Mouse (Mus musculus) spleen, adult 2 months (tissue): ENCODE data around the gene Rfx4. TPM values are rescaled to one million over a fixed set of nuclear protein-coding genes. Genes with fewer than 3 reads are reported as not detected.

Experiments
- DNase-seq, 2 experiments: peaks; one replicate each; pipeline versions ENCODE4 v3.0.0 to v3.0.0-alpha.2; 2012 to 2021; ENCODE audit warnings: low spot score in 2 of 2, low read depth in 1 of 2
- H3K27ac ChIP-seq: fragments of 200-500 bp; 2 replicates; pipeline ENCODE4 v1.5.1; 2012; ENCODE audit warnings: low read length, inconsistent platforms; ENCODE audit not compliant: insufficient read depth
- H3K27me3 ChIP-seq: fragments of 200-500 bp; 2 replicates; pipeline ENCODE4 v1.6.1; 2012; ENCODE audit warnings: mild to moderate bottlenecking, moderate library complexity, low read length, inconsistent platforms; ENCODE audit not compliant: control insufficient read depth, insufficient read depth
- H3K36me3 ChIP-seq: fragments of 200-500 bp; 2 replicates; pipeline ENCODE4 v1.6.1; 2012; ENCODE audit warnings: mild to moderate bottlenecking, low read length, inconsistent platforms; ENCODE audit not compliant: control insufficient read depth, insufficient read depth
- H3K4me1 ChIP-seq: fragments of 200-500 bp; 2 replicates; pipeline ENCODE4 v1.6.1; 2011; ENCODE audit warnings: inconsistent platforms; ENCODE audit not compliant: control insufficient read depth, insufficient read depth, insufficient read length
- H3K4me3 ChIP-seq: fragments of 200-500 bp; 2 replicates; pipeline ENCODE4 v1.5.1; 2011; ENCODE audit warnings: mild to moderate bottlenecking, inconsistent platforms; ENCODE audit not compliant: insufficient read depth, insufficient read length; ENCODE audit errors: extremely low read depth
- CTCF ChIP-seq: fragments of 200-500 bp; IDR thresholded peaks from 2 replicates; pipeline ENCODE4 v1.5.1; 2011; ENCODE audit warnings: mild to moderate bottlenecking, inconsistent platforms; ENCODE audit not compliant: insufficient read depth, insufficient read length, insufficient replicate concordance; ENCODE audit errors: extremely low read depth
- POLR2A ChIP-seq: fragments of 200-500 bp; IDR thresholded peaks from 2 replicates; pipeline ENCODE4 v1.6.1; 2011; ENCODE audit warnings: low read depth, low read length, inconsistent platforms
- WGBS: fragments of 180-500 bp; shearing (Covaris S2); methylation state at CpG from one replicate; pipeline ENCODE4 v1.1.7; 2018; 5-methylcytosine and 5-hydroxymethylcytosine counted together
- polyA plus RNA-seq: library from polyadenylated mRNA; depleted of rRNA; stranded (reverse); fragments of >200 nt; gene quantifications from 2 replicates; pipeline ENCODE4 v1.2.3, GENCODE M21; 2012

The Rfx4 gene
- polyA plus RNA-seq, 1 experiment: not detected

- H3K27ac ChIP-seq: no peak overlapping the region
- WGBS: 86% methylated on average over 10 of the region's 10 CpGs
- DNase-seq: no peak
- H3K4me1 ChIP-seq: no peaks in the 10 kb centered on the region; the same call in 1 of the 2 replicates
- no peak for TF ChIP-seq CTCF
- TF ChIP-seq POLR2A: no peak
- no peak overlapping the region for H3K4me3 ChIP-seq
- H3K27me3 ChIP-seq: no peaks in the 10 kb centered on the region
- H3K36me3 ChIP-seq: no peaks in the 10 kb centered on the region
These were observed 140.0 kb downstream of the Rfx4 start for GRCm38 (mm10) chr10:84895810-84896358.

GRCm38 (mm10) chr10:84896941-84897930 lies 141.4 kb downstream of the Rfx4 start:
- no peaks in the 10 kb centered on the region for H3K36me3 ChIP-seq

GRCm38 (mm10) chr10:84898144-84898979 lies 142.5 kb downstream of the Rfx4 start:
- no peak for DNase-seq
- WGBS: 66% methylated on average over 3 of the region's 3 CpGs
- H3K4me3 ChIP-seq: no peak overlapping the region
- H3K36me3 ChIP-seq: no peaks in the 10 kb centered on the region
- H3K4me1 ChIP-seq: no peaks in the 10 kb centered on the region; the same call in 1 of the 2 replicates
- no peak overlapping the region for H3K27ac ChIP-seq
- no peaks in the 10 kb centered on the region for H3K27me3 ChIP-seq
- no peak for TF ChIP-seq POLR2A
- no peak for TF ChIP-seq CTCF

More at GRCm38 (mm10) chr10:84896941-84897930, 141.4 kb downstream of the Rfx4 start:
- H3K27ac ChIP-seq: no peak overlapping the region
- 35% methylated on average over 9 of the region's 9 CpGs for WGBS
- no peaks in the 10 kb centered on the region for H3K27me3 ChIP-seq
- H3K4me1 ChIP-seq: no peaks in the 10 kb centered on the region; the same call in 1 of the 2 replicates
- peak in 1 of 2 experiments; percentile 25 for DNase-seq
- TF ChIP-seq POLR2A: no peak
- H3K4me3 ChIP-seq: no peak overlapping the region

GRCm38 (mm10) chr10:84901676-84902075 lies 145.8 kb downstream of the Rfx4 start:
- H3K36me3 ChIP-seq: no peaks in the 10 kb centered on the region
- peaks cover 4% of the 10 kb centered on the region; the same call in 1 of the 2 replicates for H3K4me1 ChIP-seq
- no peak for TF ChIP-seq CTCF
- TF ChIP-seq POLR2A: no peak
- H3K27ac ChIP-seq: no peak overlapping the region
- WGBS: 87% methylated on average over 5 of the region's 5 CpGs
- H3K4me3 ChIP-seq: no peak overlapping the region
- DNase-seq: no peak
- no peaks in the 10 kb centered on the region for H3K27me3 ChIP-seq

GRCm38 (mm10) chr10:84902213-84902612 lies 146.4 kb downstream of the Rfx4 start:
- H3K4me3 ChIP-seq: no peak overlapping the region
- DNase-seq: no peak
- H3K27ac ChIP-seq: no peak overlapping the region
- WGBS: 95% methylated on average over 2 of the region's 2 CpGs
- H3K4me1 ChIP-seq: peaks cover 4% of the 10 kb centered on the region; the same call in 1 of the 2 replicates
- H3K36me3 ChIP-seq: no peaks in the 10 kb centered on the region
- TF ChIP-seq CTCF (no peak), POLR2A (no peak)
- no peaks in the 10 kb centered on the region for H3K27me3 ChIP-seq

GRCm38 (mm10) chr10:84903307-84903706 lies 147.4 kb downstream of the Rfx4 start:
- TF ChIP-seq CTCF (no peak), POLR2A (no peak)
- Histone ChIP-seq H3K36me3 (no peaks in the 10 kb centered on the region), H3K4me1 (peaks cover 4% of the 10 kb centered on the region; the same call in 1 of the 2 replicates), H3K27ac (no peak overlapping the region), H3K27me3 (no peaks in the 10 kb centered on the region), H3K4me3 (no peak overlapping the region)
- WGBS: 66% methylated on average over 7 of the region's 7 CpGs
- DNase-seq: no peak
